Mouse (Mus musculus) midbrain, embryonic 12.5 days (tissue): ENCODE results near the gene Lrrc15. TPM values are rescaled to one million over a fixed set of nuclear protein-coding genes. Genes with fewer than 3 reads are reported as not detected.

Experiments
- ATAC-seq: fragments of 200-750 bp; cut with Nextera tagmentation; 2 replicates; pipeline ENCODE4 v1.8.0; 2017; ENCODE audit warnings: low read depth, moderate TSS enrichment, moderate library complexity; ENCODE audit not compliant: low FRiP score
- H3K27ac ChIP-seq: fragments of 300-500 bp; sonication (generic); replicated peaks from 2 replicates; pipeline ENCODE4 v1.5.1; 2016; ENCODE audit warnings: mild to moderate bottlenecking
- H3K27me3 ChIP-seq: fragments of 300-500 bp; sonication (generic); 2 replicates; pipeline ENCODE4 v1.6.1; 2016; ENCODE audit warnings: mild to moderate bottlenecking
- H3K36me3 ChIP-seq: fragments of 300-500 bp; sonication (generic); 2 replicates; pipeline ENCODE4 v1.6.1; 2016
- H3K4me1 ChIP-seq: fragments of 300-500 bp; sonication (generic); 2 replicates; pipeline ENCODE4 v1.6.1; 2016
- H3K4me2 ChIP-seq: fragments of 300-500 bp; sonication (generic); replicated peaks from 2 replicates; pipeline ENCODE4 v1.6.1; 2016; ENCODE audit warnings: mild to moderate bottlenecking, moderate library complexity
- H3K4me3 ChIP-seq: fragments of 300-500 bp; sonication (generic); 2 replicates; pipeline ENCODE4 v1.5.1; 2016; ENCODE audit warnings: mild to moderate bottlenecking
- H3K9ac ChIP-seq: fragments of 300-500 bp; sonication (generic); replicated peaks from 2 replicates; pipeline ENCODE4 v1.6.1; 2016; ENCODE audit warnings: mild to moderate bottlenecking, moderate library complexity
- H3K9me3 ChIP-seq: fragments of 300-500 bp; sonication (generic); 2 replicates; pipeline ENCODE4 v1.6.1; 2016; ENCODE audit warnings: mild to moderate bottlenecking
- WGBS: fragments of 180-500 bp; shearing (Covaris S2); methylation state at CpG from one replicate; pipeline ENCODE4 v1.1.7; 2016; 5-methylcytosine and 5-hydroxymethylcytosine counted together
- polyA plus RNA-seq: library from polyadenylated mRNA; unstranded; fragments of >200 nt; fragmentation: Nextera tagmentation; extraction: Ambion mirVana; gene quantifications from 2 replicates; pipeline ENCODE4 v1.2.1, GENCODE M21; 2016

Gene Lrrc15
- polyA plus RNA-seq, 1 experiment from 2014 or later: 1.0 TPM

GRCm38 (mm10) chr16:30258441-30258840 is 24.6 kb downstream of the Lrrc15 start:
- 90% methylated on average over 7 of the region's 7 CpGs for WGBS
- Histone ChIP-seq H3K4me2 (no peak overlapping the region), H3K27me3 (peaks cover 13% of the 10 kb centered on the region; the same call in 1 of the 2 replicates), H3K36me3 (no peaks in the 10 kb centered on the region), H3K9me3 (no peaks in the 10 kb centered on the region), H3K4me3 (no peak overlapping the region), H3K9ac (no peak overlapping the region), H3K27ac (no peak overlapping the region), H3K4me1 (no peaks in the 10 kb centered on the region)
- no peak for ATAC-seq

GRCm38 (mm10) chr16:30257718-30258117 is 25.3 kb downstream of the Lrrc15 start:
- Histone ChIP-seq H3K9ac (no peak overlapping the region), H3K36me3 (no peaks in the 10 kb centered on the region), H3K9me3 (no peaks in the 10 kb centered on the region), H3K4me2 (no peak overlapping the region), H3K4me3 (no peak overlapping the region), H3K4me1 (no peaks in the 10 kb centered on the region), H3K27ac (no peak overlapping the region), H3K27me3 (peaks cover 10% of the 10 kb centered on the region)
- 79% methylated on average over 9 of the region's 9 CpGs for WGBS
- no peak for ATAC-seq

DNA sequence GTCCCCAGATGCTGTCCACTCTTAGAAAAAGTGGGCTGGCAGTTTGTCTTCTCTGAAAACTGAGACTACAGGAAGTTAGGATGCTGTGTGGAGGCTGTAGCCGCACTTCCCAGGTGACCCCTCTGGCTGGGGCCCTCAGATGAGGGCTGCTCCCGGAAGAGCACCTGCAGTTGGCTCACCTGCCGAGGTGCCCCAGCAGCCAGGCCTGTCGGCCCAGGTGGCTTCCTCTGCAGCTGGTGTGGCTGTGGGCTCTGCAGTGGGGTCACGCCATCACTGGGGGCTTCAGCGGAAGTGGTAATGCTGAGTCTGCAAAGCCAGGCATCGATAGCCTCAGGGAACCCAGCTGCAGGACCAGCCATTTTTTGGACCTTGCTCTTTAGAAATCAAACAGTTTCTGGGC is 28.0 kb downstream of the Lrrc15 start:
- Histone ChIP-seq H3K9me3 (no peaks in the 10 kb centered on the region), H3K36me3 (no peaks in the 10 kb centered on the region), H3K9ac (no peak overlapping the region), H3K4me1 (peaks cover 2% of the 10 kb centered on the region; the same call in 1 of the 2 replicates), H3K27me3 (peaks cover 26% of the 10 kb centered on the region), H3K4me3 (no peak overlapping the region), H3K27ac (no peak overlapping the region), H3K4me2 (no peak overlapping the region)
- no peak for ATAC-seq
- WGBS: 72% methylated on average over 7 of the region's 7 CpGs

DNA sequence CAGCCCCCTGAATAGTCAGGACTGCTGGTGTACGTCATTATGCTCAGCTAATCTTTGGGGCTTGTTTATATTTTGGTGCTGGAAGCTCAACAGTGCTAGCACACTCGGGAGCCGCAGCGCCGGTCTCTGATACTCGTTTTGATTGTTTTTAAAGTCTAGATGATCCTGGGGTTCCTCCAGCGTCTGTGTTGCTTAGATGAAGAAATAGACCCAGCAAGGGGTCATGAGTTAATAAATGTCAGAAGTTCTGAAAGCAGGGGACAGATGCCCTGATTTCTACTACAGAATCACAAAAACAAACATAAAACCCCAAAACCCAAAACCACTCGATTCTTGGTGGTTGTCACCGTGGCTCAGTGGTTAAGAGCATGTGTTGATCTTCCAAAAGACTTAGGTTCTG is 29.2 kb downstream of the Lrrc15 start:
- WGBS: 76% methylated on average over 9 of the region's 9 CpGs
- H3K27me3 ChIP-seq: peaks cover 36% of the 10 kb centered on the region
- no peak for ATAC-seq

DNA sequence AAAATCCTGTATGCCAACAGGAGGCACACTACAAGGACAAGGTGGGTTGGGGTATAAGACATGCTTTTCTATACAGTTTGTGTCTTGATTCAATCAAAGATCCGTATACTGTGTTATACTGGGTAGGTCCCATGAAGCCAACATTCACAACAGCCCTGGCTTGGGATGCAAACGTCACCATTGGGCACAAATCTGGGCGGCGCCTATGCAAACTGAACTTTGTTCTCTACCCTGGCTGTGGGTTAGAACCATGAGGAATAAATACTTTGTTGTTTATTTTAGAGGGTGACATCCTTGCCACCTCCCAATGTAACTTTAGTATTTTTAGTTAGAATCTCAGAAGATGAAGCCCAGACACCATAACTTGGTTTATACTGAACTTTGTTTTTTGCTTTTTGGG is 29.7 kb downstream of the Lrrc15 start:
- Histone ChIP-seq H3K4me2 (no peak overlapping the region), H3K27ac (no peak overlapping the region), H3K4me1 (peaks cover 2% of the 10 kb centered on the region; the same call in 1 of the 2 replicates), H3K9me3 (no peaks in the 10 kb centered on the region), H3K36me3 (no peaks in the 10 kb centered on the region), H3K4me3 (no peak overlapping the region), H3K27me3 (peaks cover 38% of the 10 kb centered on the region), H3K9ac (no peak overlapping the region)
- 88% methylated on average over 4 of the region's 4 CpGs for WGBS
- no peak for ATAC-seq

More for the DNA sequence above, 29.2 kb downstream of the Lrrc15 start:
- H3K9ac ChIP-seq: no peak overlapping the region
- H3K4me2 ChIP-seq: no peak overlapping the region
- H3K36me3 ChIP-seq: no peaks in the 10 kb centered on the region
- H3K4me3 ChIP-seq: no peak overlapping the region
- peaks cover 2% of the 10 kb centered on the region; the same call in 1 of the 2 replicates for H3K4me1 ChIP-seq
- H3K9me3 ChIP-seq: no peaks in the 10 kb centered on the region
- H3K27ac ChIP-seq: no peak overlapping the region

GRCm38 (mm10) chr16:30252003-30252418 is 31.0 kb downstream of the Lrrc15 start:
- Histone ChIP-seq H3K27me3 (peaks cover 38% of the 10 kb centered on the region), H3K4me3 (peak overlapping the region; percentile 18), H3K4me1 (peaks cover 2% of the 10 kb centered on the region; the same call in 1 of the 2 replicates)

DNA sequence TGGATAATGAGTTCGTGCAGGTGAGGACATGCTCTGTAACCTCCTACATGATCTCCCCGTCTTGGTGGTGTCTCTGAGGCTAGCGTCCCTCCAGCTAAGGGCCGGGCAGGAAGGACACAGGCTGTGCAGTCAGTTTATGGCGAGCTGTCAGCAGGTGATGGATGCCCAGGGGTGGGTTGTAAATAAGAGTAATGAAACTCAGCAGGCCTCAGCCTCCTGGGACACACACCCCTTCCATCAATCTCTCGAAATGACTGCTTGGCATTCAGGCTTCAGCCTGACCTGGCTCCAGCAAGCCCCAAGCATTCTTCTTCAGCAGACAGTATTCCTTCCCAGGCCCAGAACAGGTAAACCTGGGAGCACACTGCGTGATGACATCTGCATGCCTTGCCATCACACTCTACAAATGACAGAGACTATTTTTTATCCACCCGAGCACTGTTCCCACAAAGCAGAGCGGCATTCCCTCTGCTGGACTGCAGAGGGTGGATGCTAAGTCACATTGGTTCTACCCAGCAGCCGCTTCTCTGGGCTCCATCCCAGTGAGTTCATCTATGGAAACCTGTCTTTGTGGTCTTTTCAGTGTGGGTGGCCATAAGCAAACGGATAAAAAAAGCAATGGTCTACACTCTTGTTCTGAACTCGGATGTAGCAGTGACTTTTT is 38.9 kb downstream of the Lrrc15 start:
- Histone ChIP-seq H3K4me1 (no peaks in the 10 kb centered on the region), H3K36me3 (no peaks in the 10 kb centered on the region), H3K27ac (no peak overlapping the region), H3K27me3 (peaks cover 38% of the 10 kb centered on the region), H3K4me2 (no peak overlapping the region), H3K9ac (no peak overlapping the region), H3K4me3 (no peak overlapping the region), H3K9me3 (no peaks in the 10 kb centered on the region)
- WGBS: 85% methylated on average over 12 of the region's 12 CpGs
- no peak for ATAC-seq

More at GRCm38 (mm10) chr16:30252003-30252418, 31.0 kb downstream of the Lrrc15 start:
- H3K9me3 ChIP-seq: no peaks in the 10 kb centered on the region
- WGBS: 3% methylated on average over 21 of the region's 21 CpGs
- peak overlapping the region; percentile 36 for H3K4me2 ChIP-seq
- no peak for ATAC-seq
- H3K27ac ChIP-seq: no peak overlapping the region
- no peak overlapping the region for H3K9ac ChIP-seq
- no peaks in the 10 kb centered on the region for H3K36me3 ChIP-seq

GRCm38 (mm10) chr16:30241623-30242022 is 41.4 kb downstream of the Lrrc15 start:
- ATAC-seq: no peak
- Histone ChIP-seq H3K4me3 (no peak overlapping the region), H3K4me1 (peaks cover 4% of the 10 kb centered on the region; the same call in 1 of the 2 replicates)

DNA sequence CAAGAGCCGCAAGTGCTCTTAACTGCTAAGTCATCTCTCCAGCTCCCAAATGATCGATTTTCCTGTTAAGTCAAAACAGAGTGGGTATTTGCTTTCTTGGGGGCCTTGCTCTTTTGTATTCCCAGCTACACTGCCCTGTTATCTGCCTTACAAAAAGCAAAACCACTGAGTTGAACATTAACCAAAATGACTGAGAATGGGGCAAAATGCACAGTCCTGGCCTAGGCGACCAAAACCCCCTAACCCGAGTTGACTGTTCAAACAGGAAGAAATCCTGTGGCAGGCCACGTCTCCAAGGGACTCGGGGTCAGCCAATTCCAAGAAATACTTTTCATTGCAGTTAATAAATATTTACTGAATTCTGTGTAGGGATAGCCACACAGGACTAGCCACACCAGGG is 44.3 kb downstream of the Lrrc15 start:
- H3K27ac ChIP-seq: no peak overlapping the region
- H3K9ac ChIP-seq: no peak overlapping the region
- ATAC-seq: no peak
- no peaks in the 10 kb centered on the region for H3K36me3 ChIP-seq
- 81% methylated on average over 6 of the region's 6 CpGs for WGBS
- H3K27me3 ChIP-seq: peaks cover 89% of the 10 kb centered on the region
- no peaks in the 10 kb centered on the region for H3K9me3 ChIP-seq
- no peak overlapping the region for H3K4me2 ChIP-seq
- H3K4me1 ChIP-seq: peaks cover 13% of the 10 kb centered on the region; the same call in 1 of the 2 replicates
- H3K4me3 ChIP-seq: no peak overlapping the region

More at GRCm38 (mm10) chr16:30241623-30242022, 41.4 kb downstream of the Lrrc15 start:
- H3K36me3 ChIP-seq: no peaks in the 10 kb centered on the region
- no peaks in the 10 kb centered on the region for H3K9me3 ChIP-seq
- H3K27me3 ChIP-seq: peaks cover 61% of the 10 kb centered on the region
- H3K9ac ChIP-seq: no peak overlapping the region
- WGBS: 36% methylated on average over 2 of the region's 2 CpGs
- no peak overlapping the region for H3K4me2 ChIP-seq
- no peak overlapping the region for H3K27ac ChIP-seq

DNA sequence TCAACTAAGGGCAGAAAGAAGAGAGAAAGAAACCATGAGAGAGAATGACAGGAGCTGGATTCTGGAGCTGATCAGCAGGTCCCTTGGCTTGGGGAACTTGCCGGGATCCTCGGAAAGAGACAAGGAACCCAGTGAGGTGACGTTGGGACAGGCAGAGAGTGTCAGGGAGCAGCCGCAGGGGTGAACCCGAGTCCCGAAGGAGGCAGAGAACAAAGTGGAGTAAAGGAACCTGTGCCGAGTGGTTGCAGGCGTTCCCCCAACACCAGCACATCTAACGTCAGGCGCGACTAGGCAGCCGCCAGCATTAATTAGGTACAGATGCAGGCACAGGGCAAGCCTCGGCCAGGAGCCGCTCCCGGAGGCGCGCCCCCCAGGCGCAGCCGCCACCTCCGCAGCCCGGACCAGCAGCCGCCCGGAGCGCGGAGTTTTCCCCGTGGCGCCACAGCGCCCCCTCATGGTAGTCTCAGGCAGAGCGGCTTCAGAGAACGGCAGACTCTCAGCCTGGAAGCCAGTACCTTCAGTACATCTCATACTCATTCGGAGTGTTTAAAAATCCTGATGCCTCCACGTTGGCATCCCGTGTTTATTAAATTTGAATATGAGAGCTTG is 46.9 kb downstream of the Lrrc15 start:
- Histone ChIP-seq H3K27me3 (peaks cover 99% of the 10 kb centered on the region), H3K27ac (no peak overlapping the region), H3K9me3 (no peaks in the 10 kb centered on the region), H3K4me3 (peak overlapping the region; percentile 36), H3K9ac (peak overlapping the region; percentile 43), H3K4me2 (peak overlapping the region; percentile 65), H3K36me3 (no peaks in the 10 kb centered on the region), H3K4me1 (peaks cover 17% of the 10 kb centered on the region; the same call in 1 of the 2 replicates)
- 2% methylated on average over 33 of the region's 33 CpGs for WGBS
- peak; percentile 91 for ATAC-seq

DNA sequence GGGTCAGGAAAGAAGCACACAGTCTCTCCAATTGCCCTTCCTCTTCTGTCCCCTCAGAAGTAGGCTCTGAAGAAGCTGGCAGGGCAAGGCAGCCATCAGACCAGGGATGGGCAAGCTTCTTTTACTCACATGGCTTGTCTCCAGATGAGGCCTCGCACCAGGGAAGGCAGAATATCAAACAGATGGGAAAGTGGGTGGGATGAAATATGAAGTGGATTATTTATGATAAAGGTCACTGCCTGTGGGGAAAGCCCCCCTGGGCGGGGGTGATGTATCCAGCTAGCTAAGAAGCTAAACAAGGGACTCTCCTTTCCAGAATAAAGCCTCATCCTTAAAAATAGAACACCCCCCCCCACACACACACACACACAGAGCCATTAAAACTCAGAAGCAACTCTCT is 47.5 kb downstream of the Lrrc15 start:
- no peaks in the 10 kb centered on the region for H3K36me3 ChIP-seq
- peaks cover 99% of the 10 kb centered on the region for H3K27me3 ChIP-seq
- H3K9me3 ChIP-seq: no peaks in the 10 kb centered on the region
- WGBS: 50% methylated on average over 2 of the region's 2 CpGs
- 0 out of 2 replicates have a peak overlapping the region, but pooled peaks have one; percentile 43 for H3K9ac ChIP-seq
- no peak for ATAC-seq
- no peak overlapping the region for H3K27ac ChIP-seq
- H3K4me2 ChIP-seq: no peak overlapping the region
- peaks cover 17% of the 10 kb centered on the region; the same call in 1 of the 2 replicates for H3K4me1 ChIP-seq
- no peak overlapping the region for H3K4me3 ChIP-seq
